Mouse (Mus musculus) ovary, adult 18-20 months (tissue): ENCODE measurements at regions not wholly inside any gene's neighbourhood (a gene's known extent, or its start where the extent isn't known, plus 50 kb on each side); places are given as distances from the start of the nearest gene placed in this dataset.

Experiments
- DNase-seq: peaks from one replicate; pipeline ENCODE4 v3.0.0; 2022; ENCODE audit warnings: low spot score, mixed read lengths

DNA sequence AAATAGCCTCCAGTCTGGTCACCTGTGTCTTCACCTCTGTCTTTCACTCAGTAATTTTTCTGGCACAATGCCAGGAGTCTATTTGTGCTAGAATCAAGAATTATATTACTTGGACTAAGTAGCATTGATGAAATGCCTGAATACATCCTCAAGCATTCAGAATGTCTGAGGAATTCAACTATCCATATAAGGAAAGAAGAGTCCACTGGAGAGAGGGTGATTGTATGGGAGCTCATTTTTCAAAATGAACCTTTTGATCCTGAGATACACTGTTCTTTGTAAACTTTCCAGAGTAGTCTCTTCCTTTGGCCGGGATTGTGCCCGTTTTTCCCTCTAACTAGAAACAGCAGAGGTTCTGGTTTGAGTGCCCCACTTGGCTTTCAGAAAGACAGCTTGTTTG lies 367.0 kb upstream of the Kif18a start:
- no peak for DNase-seq

DNA sequence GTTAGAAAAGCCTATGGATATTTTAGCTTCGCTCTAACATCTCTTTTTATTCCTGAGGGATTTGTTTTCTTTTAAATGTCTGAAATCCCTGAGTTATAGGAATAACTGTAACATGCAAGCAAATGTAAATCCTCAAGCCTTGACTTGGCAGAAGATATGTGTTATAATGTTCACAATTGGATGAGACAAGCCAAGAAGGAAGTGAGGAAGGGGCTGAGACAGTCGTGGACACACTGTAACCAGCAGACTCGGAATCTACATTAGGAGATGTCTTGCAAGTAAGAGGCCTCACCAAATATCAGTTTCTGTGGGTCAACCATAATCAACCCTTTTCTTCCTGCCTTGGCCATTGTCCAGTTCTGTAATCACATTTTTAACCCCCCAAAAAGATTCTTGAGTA lies 366.6 kb upstream of the Kif18a start:
- no peak for DNase-seq

- no peak for DNase-seq
Observed at GRCm38 (mm10) chr2:108919500-108920045, 361.0 kb upstream of the Kif18a start.

DNA sequence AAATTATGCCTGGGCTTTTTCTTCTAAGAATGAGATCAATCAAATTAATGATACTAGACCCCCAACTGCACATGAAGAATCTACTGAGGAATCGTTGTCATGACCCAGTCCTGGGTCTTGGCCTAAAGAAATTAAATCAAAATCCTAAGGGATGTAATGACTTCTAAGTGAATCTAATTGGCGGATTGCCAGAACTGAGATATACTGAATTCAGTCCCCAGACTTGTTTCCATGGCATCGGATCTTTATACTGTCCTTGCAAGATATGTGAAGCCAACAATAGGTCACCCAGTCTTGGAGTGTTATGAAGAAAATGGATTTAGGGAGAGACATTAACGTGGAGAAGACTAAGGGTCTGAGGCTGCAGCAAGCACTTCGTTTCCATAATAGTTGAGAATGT lies 360.4 kb upstream of the Kif18a start:
- no peak for DNase-seq

- DNase-seq, result no peak
Observed at GRCm38 (mm10) chr2:108935981-108936762, 344.4 kb upstream of the Kif18a start.

- DNase-seq, result no peak
Observed at GRCm38 (mm10) chr2:108980921-108981320, 299.6 kb upstream of the Kif18a start.

- DNase-seq, result no peak
Observed at GRCm38 (mm10) chr2:109016223-109016622, 264.3 kb upstream of the Kif18a start.

DNA sequence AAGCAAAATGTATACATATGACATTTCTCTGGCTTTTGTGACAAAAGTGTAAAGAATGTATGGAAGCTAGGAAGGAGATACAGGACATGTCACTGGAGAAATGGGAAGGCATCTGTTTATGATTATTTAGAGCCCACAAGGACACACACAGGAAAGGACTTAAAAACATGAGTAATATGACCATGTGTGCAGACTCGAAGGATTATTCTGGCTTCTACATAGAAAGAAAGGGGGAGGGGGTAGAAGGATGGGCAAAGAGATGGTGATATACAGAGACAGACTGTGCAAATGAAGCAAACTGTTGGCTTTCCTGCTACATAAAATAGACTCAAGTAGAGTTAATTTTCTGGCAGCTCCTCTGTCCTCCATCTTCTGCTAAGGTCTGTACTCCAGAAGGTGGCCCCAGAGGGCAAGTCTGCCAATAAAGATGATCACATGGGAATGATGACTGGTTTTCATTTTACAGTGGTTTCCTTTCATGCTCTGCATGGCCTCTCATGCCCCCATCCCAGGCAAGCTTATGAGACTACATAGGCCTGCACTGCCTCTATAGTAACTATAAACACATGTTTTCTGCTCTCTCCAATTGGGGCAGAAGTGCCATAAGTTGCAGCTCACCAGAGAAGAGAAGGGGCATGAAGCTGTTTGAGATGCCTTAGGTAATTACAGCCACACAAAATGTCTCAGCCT lies 263.4 kb upstream of the Kif18a start:
- DNase-seq, result no peak

DNA sequence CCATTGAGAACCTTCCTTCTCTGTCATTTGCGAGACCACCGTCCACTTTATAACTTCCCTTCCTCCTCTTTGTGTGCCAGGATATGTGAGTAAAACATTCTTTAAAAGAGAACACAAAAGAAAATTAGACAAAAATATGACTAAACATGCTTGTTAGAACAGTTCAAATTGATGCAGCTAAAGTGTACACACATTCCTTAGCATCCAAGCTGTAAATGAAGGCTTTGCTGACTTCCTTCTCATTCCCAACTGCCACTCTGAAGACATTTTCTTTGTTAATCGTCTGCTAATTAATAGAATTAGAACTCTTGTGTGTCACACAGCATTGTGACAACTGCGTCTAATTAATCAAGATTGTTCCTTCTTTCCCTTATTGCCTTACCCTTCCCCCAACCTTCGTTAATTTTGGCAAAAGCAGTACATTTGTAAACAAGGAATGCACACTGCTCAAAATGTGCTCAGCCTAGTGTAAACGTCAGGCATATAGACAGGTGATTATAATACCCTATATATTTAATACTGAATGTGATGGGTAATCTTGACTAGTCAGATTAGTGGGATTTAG lies 242.3 kb upstream of the Kif18a start:
- DNase-seq, result no peak
